Mouse (Mus musculus): ENCODE results near the gene Spata1. TPM values are rescaled to one million over a fixed set of nuclear protein-coding genes. Genes with fewer than 3 reads are reported as not detected.
"Not testable (repeated sequence)": the region's sequence is repeated elsewhere in the genome, so short reads cannot be mapped to it uniquely, and the experiment has no call there.

The Spata1 gene
- polyA plus RNA-seq, 1 experiment from 2014 or later, result 9.9 TPM

- Histone ChIP-seq H3K27ac (no peak overlapping the region), H3K9me3 (no peaks in the 10 kb centered on the region), H3K36me3 (peaks cover 64% of the 10 kb centered on the region), H3K4me3 (no peak overlapping the region), H3K4me2 (no peak overlapping the region), H3K9ac (no peak overlapping the region), H3K27me3 (no peaks in the 10 kb centered on the region), H3K4me1 (peaks cover 4% of the 10 kb centered on the region)
- ATAC-seq (ENCODE audit: insufficient number of reproducible peaks, insufficient read depth, low FRiP score, low TSS enrichment, low read depth), result no peak
- 91% methylated on average over 11 of the region's 11 CpGs for WGBS
These were observed 64.0 kb downstream of the Spata1 start for GRCm38 (mm10) chr3:146435533-146435932.

- ATAC-seq (ENCODE audit: insufficient number of reproducible peaks, insufficient read depth, low FRiP score, low TSS enrichment, low read depth), result no peak
- Histone ChIP-seq H3K4me2 (no peak overlapping the region), H3K9me3 (no peaks in the 10 kb centered on the region), H3K27me3 (no peaks in the 10 kb centered on the region), H3K9ac (no peak overlapping the region), H3K27ac (no peak overlapping the region), H3K4me1 (no peaks in the 10 kb centered on the region), H3K36me3 (peaks cover 64% of the 10 kb centered on the region), H3K4me3 (no peak overlapping the region)
- 90% methylated on average over 8 of the region's 8 CpGs for WGBS
These were observed 64.9 kb downstream of the Spata1 start for GRCm38 (mm10) chr3:146434686-146435085.

GRCm38 (mm10) chr3:146433681-146434350, 65.7 kb downstream of the Spata1 start:
- H3K4me3 ChIP-seq, result no peak overlapping the region
- H3K9ac ChIP-seq, result no peak overlapping the region
- no peaks in the 10 kb centered on the region for H3K27me3 ChIP-seq
- H3K9me3 ChIP-seq, result no peaks in the 10 kb centered on the region
- H3K4me2 ChIP-seq, result no peak overlapping the region
- no peaks in the 10 kb centered on the region for H3K4me1 ChIP-seq
- H3K27ac ChIP-seq, result no peak overlapping the region
- H3K36me3 ChIP-seq, result peaks cover 67% of the 10 kb centered on the region
- no peak for ATAC-seq (ENCODE audit: insufficient number of reproducible peaks, insufficient read depth, low FRiP score, low TSS enrichment, low read depth)
- WGBS, result 76% methylated on average over 14 of the region's 14 CpGs

- H3K4me3 ChIP-seq; ATAC-seq (ENCODE audit: insufficient number of reproducible peaks, insufficient read depth, low FRiP score, low TSS enrichment, low read depth): not testable (repeated sequence)
- 90% methylated on average over 11 of the region's 11 CpGs for WGBS
These were observed 66.5 kb downstream of the Spata1 start for GRCm38 (mm10) chr3:146433063-146433462.

GRCm38 (mm10) chr3:146426489-146426888, 73.1 kb downstream of the Spata1 start:
- no peak overlapping the region for H3K4me2 ChIP-seq
- H3K9ac ChIP-seq, result no peak overlapping the region
- ATAC-seq (ENCODE audit: insufficient number of reproducible peaks, insufficient read depth, low FRiP score, low TSS enrichment, low read depth), result no peak
- 93% methylated on average over 8 of the region's 8 CpGs for WGBS
- H3K27ac ChIP-seq, result no peak overlapping the region
- H3K27me3 ChIP-seq, result no peaks in the 10 kb centered on the region
- H3K36me3 ChIP-seq, result peaks cover 48% of the 10 kb centered on the region
- H3K4me1 ChIP-seq, result peaks cover 4% of the 10 kb centered on the region; the same call in 1 of the 2 replicates
- no peak overlapping the region for H3K4me3 ChIP-seq
- H3K9me3 ChIP-seq, result no peaks in the 10 kb centered on the region

More at GRCm38 (mm10) chr3:146433063-146433462, 66.5 kb downstream of the Spata1 start:
- H3K36me3 ChIP-seq, result peaks cover 67% of the 10 kb centered on the region
- H3K27me3 ChIP-seq, H3K9me3 ChIP-seq, H3K27ac ChIP-seq, H3K4me1 ChIP-seq, H3K9ac ChIP-seq, H3K4me2 ChIP-seq: not testable (repeated sequence)

GRCm38 (mm10) chr3:146425902-146426301, 73.7 kb downstream of the Spata1 start:
- Histone ChIP-seq H3K9me3 (no peaks in the 10 kb centered on the region), H3K27ac (no peak overlapping the region), H3K4me1 (peaks cover 4% of the 10 kb centered on the region; the same call in 1 of the 2 replicates), H3K9ac (no peak overlapping the region), H3K27me3 (no peaks in the 10 kb centered on the region), H3K4me3 (no peak overlapping the region), H3K4me2 (no peak overlapping the region), H3K36me3 (peaks cover 45% of the 10 kb centered on the region)
- 49% methylated on average over 7 of the region's 7 CpGs for WGBS
- ATAC-seq (ENCODE audit: insufficient number of reproducible peaks, insufficient read depth, low FRiP score, low TSS enrichment, low read depth), result no peak

GRCm38 (mm10) chr3:146424306-146424900, 75.2 kb downstream of the Spata1 start:
- Histone ChIP-seq H3K27me3 (no peaks in the 10 kb centered on the region), H3K27ac (no peak overlapping the region), H3K4me2 (no peak overlapping the region), H3K4me3 (no peak overlapping the region), H3K9me3 (no peaks in the 10 kb centered on the region), H3K4me1 (peaks cover 4% of the 10 kb centered on the region; the same call in 1 of the 2 replicates), H3K9ac (no peak overlapping the region), H3K36me3 (peaks cover 50% of the 10 kb centered on the region)
- no peak for ATAC-seq (ENCODE audit: insufficient number of reproducible peaks, insufficient read depth, low FRiP score, low TSS enrichment, low read depth)
- 68% methylated on average over 7 of the region's 7 CpGs for whole genome bisulfite sequencing

GRCm38 (mm10) chr3:146423710-146424109, 75.8 kb downstream of the Spata1 start:
- 82% methylated on average over 7 of the region's 7 CpGs for WGBS
- H3K9ac ChIP-seq, result no peak overlapping the region
- peaks cover 52% of the 10 kb centered on the region for H3K36me3 ChIP-seq

GRCm38 (mm10) chr3:146421787-146422186, 77.8 kb downstream of the Spata1 start:
- Histone ChIP-seq H3K9ac (no peak overlapping the region), H3K27me3 (no peaks in the 10 kb centered on the region), H3K4me2 (no peak overlapping the region), H3K27ac (no peak overlapping the region), H3K36me3 (peaks cover 48% of the 10 kb centered on the region), H3K9me3 (no peaks in the 10 kb centered on the region), H3K4me3 (no peak overlapping the region), H3K4me1 (peaks cover 4% of the 10 kb centered on the region; the same call in 1 of the 2 replicates)
- no peak for ATAC-seq (ENCODE audit: insufficient number of reproducible peaks, insufficient read depth, low FRiP score, low TSS enrichment, low read depth)
- WGBS, result 31% methylated on average over 8 of the region's 8 CpGs

More at GRCm38 (mm10) chr3:146423710-146424109, 75.8 kb downstream of the Spata1 start:
- H3K27me3 ChIP-seq, result no peaks in the 10 kb centered on the region
- H3K4me1 ChIP-seq, result peaks cover 4% of the 10 kb centered on the region; the same call in 1 of the 2 replicates
- H3K9me3 ChIP-seq, result no peaks in the 10 kb centered on the region
- no peak overlapping the region for H3K27ac ChIP-seq
- no peak overlapping the region for H3K4me3 ChIP-seq
- no peak overlapping the region for H3K4me2 ChIP-seq
- no peak for ATAC-seq (ENCODE audit: insufficient number of reproducible peaks, insufficient read depth, low FRiP score, low TSS enrichment, low read depth)

GRCm38 (mm10) chr3:146419992-146420537, 79.5 kb downstream of the Spata1 start:
- Histone ChIP-seq H3K27ac (no peak overlapping the region), H3K27me3 (no peaks in the 10 kb centered on the region), H3K4me1 (peaks cover 4% of the 10 kb centered on the region; the same call in 1 of the 2 replicates), H3K9ac (no peak overlapping the region), H3K4me3 (no peak overlapping the region), H3K4me2 (no peak overlapping the region), H3K36me3 (peaks cover 44% of the 10 kb centered on the region), H3K9me3 (no peaks in the 10 kb centered on the region)
- ATAC-seq (ENCODE audit: insufficient number of reproducible peaks, insufficient read depth, low FRiP score, low TSS enrichment, low read depth), result no peak
- WGBS, result 93% methylated on average over 15 of the region's 15 CpGs

- H3K4me1 ChIP-seq, result peaks cover 3% of the 10 kb centered on the region; the same call in 1 of the 2 replicates
- no peak overlapping the region for H3K27ac ChIP-seq
- H3K4me3 ChIP-seq, result no peak overlapping the region
- no peaks in the 10 kb centered on the region for H3K9me3 ChIP-seq
- no peak for ATAC-seq (ENCODE audit: insufficient number of reproducible peaks, insufficient read depth, low FRiP score, low TSS enrichment, low read depth)
- 92% methylated on average over 9 of the region's 9 CpGs for WGBS
- H3K9ac ChIP-seq, result no peak overlapping the region
- no peak overlapping the region for H3K4me2 ChIP-seq
- H3K36me3 ChIP-seq, result peaks cover 44% of the 10 kb centered on the region
- no peaks in the 10 kb centered on the region for H3K27me3 ChIP-seq
These were observed 80.0 kb downstream of the Spata1 start for GRCm38 (mm10) chr3:146419534-146419933.

- peaks cover 44% of the 10 kb centered on the region for H3K36me3 ChIP-seq
- H3K27ac ChIP-seq, result no peak overlapping the region
- H3K4me2 ChIP-seq, result no peak overlapping the region
- H3K9me3 ChIP-seq, result no peaks in the 10 kb centered on the region
- no peak for ATAC-seq (ENCODE audit: insufficient number of reproducible peaks, insufficient read depth, low FRiP score, low TSS enrichment, low read depth)
- no peaks in the 10 kb centered on the region for H3K4me1 ChIP-seq
- WGBS, result 87% methylated on average over 7 of the region's 7 CpGs
- no peak overlapping the region for H3K9ac ChIP-seq
- H3K27me3 ChIP-seq, result no peaks in the 10 kb centered on the region
- H3K4me3 ChIP-seq, result no peak overlapping the region
These were observed 80.7 kb downstream of the Spata1 start for GRCm38 (mm10) chr3:146418901-146419300.
